Mouse (Mus musculus) layer of hippocampus, adult 18-20 months (tissue): ENCODE results near the gene Idh2. TPM values are rescaled to one million over a fixed set of nuclear protein-coding genes. Genes with fewer than 3 reads are reported as not detected.
"Not testable (repeated sequence)": the region's sequence is repeated elsewhere in the genome, so short reads cannot be mapped to it uniquely, and the experiment has no call there.

Experiments used
- DNase-seq, 2 experiments: peaks; one replicate each; pipeline ENCODE4 v3.0.0; 2022; ENCODE audit warnings: low spot score in 2 of 2
- total RNA-seq, 2 experiments: library from RNA; stranded (reverse); gene quantifications; 2 replicates each; pipeline ENCODE4 v1.2.3; 2021

The Idh2 gene
- total RNA-seq, 2 experiments from 2014 or later, result 65.3 to 66.5 TPM

DNA sequence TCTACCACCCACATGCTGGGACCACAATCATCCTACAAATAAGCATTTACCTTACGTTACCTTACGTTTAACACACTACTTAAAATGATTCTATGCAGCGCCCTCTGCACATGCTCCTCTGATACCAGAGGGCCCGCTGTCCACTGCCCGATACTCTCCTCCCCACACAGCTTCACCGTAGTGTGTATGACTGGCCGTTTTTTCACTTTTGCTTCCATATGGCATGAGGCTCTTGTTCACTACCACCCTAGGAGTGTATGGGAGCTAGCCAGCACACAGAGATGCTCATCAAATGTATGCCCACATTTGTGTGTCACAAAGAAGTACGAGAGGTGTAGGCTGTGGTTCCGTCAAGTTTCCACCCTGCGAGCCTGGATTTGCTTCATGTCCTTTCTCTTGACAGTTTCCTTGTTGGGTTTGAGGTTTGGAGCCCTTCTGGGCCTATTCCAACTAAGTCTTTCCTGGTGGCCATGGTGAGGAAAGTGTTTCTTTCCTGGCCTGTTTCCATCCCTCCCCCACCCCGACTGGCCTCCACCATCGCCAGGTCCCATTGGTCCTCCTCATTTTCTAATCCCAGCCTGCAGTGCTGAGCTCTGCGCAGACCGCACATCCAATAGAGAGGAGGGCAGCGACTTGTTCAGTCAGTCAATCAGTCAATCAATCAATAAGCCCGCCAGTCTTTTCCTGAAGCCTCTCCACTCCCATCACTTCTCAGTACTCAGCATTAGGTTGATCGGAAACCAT is 52.9 kb downstream of the Idh2 start:
- DNase-seq, result no peak

DNA sequence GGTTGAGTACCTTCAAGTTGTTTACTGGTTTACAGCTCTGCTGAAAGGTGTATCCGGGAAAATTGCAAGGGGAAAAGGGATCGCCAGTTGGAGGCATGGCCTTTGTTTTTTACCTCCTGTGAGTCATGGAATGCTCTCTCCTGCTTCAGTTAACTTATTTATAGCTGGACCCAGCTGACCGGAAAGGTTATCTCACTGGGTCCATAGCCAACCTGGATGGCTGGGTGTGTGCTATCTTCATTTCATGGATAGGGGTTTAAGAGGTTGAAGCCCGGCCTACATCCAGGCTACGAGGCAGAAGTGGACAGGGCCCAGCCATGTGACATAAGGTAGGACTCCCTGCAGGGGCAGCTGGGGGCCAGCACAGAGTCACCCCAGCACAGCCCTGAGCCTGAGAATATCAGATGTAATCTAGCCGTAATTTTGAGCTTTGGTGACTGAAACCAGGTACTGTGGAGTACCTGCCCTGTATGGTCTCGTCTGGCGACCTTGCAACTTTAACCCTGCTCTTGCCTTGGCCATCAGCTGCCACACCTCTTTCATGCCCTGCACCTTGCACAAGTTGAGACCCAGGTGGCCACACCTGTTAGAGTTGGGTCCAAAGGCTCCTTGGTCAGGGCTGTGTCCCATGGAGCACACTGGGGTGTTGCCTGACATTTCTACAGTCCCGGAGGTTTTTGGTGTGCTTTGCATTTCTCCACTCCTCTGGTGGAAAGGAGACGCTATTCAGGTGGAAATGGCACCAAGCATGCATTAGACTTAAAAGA is 55.0 kb downstream of the Idh2 start:
- no peak for DNase-seq

DNA sequence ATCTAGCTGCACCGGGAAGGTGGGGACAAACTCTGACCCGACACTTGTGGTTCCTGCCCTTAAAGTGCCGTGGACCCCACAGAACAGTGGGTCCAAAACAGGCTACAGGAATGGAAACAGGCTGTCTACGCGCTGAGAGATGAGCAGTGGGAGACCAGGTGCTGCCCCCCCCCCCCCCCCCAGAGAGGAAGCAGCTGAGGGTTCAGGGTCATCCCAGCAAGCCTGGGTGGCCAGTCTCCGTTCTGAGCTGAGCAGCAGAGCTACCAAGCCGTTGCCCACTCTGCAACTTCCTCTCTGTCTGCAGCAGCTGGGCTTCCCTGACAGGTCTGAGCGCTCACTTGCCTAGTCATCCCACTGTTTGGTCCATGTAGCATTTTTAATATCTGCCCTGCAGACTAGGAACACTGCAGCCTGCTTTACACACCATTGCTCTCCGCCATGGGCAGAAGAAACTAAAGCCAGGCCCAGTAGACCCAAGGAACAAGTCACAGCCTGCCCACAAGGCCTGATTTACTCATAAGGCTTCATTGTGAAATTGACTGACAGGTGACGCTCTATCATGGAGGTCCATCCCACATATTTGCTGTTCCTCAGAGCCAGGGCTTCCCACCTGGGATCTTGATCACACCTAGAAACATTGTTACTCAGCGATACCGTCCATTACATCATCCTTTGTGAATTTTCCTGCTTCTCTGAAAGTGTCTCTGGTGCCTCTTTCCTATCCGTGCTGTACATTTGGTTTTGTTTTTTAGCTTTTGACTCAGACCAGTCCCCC is 55.9 kb downstream of the Idh2 start:
- no peak for DNase-seq

DNA sequence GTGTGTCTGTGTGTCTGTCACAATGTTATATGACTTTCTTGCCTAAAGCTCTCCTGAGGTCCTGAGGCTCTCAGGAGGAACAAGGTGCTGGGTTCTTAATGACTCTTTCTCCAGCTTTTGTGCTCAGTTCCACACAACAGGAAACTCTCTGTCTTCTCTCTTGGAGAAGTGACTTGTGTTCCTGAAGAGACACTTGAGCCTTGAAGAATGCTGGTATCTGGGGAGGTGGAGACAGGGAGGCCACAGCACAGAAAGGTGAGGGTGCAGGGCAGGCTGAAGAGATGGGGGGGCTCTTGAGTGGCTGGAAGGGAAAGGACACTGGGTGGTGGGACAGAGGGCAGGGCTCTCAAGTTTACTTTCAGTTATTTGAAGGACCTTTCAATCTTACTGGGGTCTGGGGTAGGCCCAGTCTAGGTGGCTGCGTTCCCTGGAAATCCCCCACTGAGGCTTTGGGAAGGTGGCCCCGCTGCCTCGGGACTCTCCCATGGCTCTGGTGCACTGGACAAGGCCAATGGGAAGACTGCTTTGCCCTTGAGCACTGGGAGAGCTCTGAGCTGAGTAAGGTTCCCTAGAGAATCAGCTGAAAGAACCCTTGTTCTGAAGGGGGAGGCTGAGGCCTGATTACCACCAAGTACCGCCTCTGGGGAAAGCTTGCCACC is 56.7 kb downstream of the Idh2 start:
- DNase-seq, result no peak

DNA sequence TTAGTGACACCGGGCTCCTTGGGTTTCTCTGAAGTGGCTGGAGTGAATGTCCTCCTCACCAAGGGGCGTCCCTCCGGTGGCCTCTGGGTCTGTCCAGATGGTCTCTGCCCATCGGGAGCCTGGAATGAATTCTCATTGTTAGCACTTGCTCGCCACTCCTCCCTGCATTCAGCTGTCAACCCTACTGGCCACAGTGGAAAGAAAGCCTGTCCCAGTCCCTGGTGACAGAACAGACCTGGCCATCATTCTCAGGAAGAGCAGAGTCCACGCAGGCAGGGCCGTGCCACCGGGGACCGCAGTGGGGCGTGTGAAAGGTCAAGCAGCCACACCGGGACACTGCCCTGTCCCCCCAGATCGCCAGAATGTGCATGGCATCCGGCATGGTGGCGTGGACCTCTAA is 57.4 kb downstream of the Idh2 start:
- DNase-seq, result no peak

DNA sequence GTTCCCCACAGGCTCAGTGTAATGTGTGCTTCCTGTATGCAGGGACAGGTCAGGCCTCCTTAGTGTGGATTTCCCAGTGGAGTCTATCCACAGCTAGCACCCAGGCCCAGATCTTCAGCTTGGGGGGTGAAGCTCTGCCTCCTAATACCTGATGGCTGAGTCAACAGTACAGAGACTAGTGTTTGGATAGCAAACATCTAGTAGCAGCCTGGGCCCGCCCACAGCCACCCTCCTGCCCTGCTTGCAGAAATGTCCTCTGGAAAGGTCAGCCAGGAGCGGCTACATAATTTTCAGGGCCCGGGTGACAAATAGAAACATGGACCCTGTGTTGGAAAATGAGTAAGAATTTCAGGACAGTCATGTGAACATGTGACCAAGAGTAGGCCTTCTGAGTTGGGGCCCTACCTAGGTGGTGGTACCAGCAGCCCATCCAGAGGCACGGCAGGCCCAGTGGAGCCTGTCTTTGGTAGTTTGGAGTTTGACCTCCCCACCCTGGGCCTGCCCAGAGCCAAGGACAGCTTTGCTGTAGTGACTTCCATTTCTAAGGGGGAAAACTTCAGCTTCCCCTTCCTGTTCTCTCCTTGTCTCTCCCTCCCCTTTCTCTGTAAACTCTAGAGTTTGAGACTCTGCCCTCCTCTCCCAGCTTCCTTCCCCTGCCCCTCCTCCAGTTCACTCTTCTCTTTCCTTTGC is 58.0 kb downstream of the Idh2 start:
- DNase-seq, result no peak

DNA sequence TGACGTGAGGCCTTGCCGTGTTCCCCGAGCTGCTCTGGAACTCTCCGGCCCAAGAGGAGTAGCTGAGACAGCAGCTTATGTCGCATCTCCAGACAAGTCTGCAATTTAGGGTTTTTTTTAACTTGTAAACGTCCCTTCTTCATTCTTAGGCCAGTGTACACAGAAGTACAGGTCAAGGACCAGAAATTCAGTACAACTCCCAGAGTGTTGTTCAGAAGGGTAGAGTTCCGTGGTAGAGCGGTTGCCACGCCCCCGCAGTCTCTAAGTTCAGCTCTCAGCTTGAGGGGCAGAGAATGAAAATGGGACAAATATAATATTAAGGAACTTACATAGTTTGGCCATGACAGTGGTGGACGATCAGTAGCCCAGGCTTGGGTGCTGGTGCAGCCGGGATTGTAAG is 59.4 kb downstream of the Idh2 start:
- no peak for DNase-seq

DNA sequence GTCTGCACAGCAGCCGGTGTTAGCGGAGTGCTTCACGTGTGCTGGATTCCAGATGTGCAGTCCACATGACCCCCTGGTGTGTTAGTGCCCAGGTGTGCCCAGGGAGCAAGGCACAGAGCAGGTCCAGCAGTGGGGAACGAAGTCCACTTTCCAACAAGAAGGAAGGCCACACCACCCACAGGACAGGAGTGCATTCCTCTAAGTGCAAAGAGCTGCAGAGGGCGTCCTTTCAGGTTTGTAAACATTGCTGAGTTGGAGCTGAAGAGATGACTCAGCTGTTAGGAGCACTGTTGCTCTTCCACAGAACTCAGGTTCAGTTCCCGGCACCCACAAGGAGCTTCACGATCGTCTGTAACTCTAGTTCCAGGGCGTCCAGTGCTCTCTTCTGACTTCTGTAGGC is 62.0 kb downstream of the Idh2 start:
- no peak for DNase-seq

DNA sequence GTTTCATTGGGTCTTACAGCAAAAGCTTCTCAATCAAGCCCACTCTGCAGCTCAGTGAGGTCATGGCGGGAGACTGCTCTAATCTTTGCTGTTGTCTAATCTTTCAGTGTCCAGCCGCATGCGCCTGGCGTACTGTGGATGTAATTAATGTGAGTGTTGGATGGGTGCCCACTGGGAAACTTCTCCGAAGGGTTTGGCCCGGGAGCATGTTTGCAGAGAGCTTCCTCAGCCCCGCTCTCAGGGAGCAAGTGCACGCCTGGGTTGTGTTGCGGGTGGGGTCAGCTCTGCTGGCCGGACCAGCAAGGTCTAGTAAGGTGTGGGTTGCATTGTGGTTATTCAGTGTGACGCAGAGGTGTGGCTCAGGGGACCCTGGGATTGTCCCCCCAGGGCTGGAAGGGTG is 62.9 kb downstream of the Idh2 start:
- no peak for DNase-seq

DNA sequence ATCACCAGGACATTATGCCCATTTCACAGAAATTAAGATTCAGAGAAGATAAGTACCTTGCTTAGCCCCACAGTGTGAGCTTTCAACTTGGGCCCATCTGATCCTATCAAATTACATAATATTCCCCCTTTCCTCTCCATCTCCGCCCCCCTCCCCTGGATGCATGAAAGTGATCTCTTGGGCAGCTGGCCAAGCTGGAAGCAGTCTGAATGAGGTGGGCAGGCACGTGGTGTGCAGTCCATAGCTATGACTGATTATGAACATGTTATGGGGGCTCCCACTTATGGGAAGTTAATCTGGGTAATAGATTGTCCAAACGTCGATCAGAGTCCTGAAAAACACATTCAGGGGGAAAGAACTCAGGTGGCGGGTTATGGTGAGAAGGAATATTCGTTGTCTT is 63.4 kb downstream of the Idh2 start:
- DNase-seq, result no peak

DNA sequence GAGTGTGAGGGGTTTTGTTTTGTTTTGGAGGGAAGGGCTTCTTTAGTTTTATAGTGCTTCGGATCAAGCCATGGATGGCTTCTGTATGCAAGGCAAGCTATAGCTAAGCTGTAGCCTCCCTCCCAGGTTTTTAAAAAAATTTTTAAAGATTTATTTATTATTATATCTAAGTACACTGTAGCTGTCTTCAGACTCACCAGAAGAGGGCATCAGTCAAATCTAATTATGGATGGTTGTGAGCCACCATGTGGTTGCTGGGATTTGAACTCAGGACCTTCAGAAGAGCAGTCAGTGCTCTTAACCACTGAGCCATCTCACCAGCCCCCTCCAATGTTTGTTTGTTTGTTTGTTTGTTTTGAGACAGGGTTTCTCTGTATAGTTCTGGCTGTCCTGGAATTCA is 64.8 kb downstream of the Idh2 start:
- DNase-seq, result not testable (repeated sequence)

DNA sequence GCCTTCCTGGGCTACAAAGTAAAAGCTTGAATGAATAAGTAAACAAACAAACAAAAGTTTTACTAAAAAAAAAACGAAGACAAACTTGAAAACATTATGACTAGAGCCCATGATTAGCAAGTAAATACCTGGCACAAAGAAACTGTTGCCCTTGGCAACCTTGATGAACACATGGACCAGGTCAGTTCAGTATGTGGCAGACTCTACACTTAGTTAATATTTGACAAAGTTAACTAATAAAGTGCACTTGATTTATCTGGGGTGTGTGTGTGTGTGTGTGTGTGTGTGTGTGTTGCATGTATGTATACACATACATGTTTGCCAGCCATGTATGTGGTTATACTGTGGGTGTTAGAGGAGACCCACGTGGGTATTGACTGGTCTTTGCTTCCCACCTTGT is 65.4 kb downstream of the Idh2 start:
- DNase-seq, result no peak

DNA sequence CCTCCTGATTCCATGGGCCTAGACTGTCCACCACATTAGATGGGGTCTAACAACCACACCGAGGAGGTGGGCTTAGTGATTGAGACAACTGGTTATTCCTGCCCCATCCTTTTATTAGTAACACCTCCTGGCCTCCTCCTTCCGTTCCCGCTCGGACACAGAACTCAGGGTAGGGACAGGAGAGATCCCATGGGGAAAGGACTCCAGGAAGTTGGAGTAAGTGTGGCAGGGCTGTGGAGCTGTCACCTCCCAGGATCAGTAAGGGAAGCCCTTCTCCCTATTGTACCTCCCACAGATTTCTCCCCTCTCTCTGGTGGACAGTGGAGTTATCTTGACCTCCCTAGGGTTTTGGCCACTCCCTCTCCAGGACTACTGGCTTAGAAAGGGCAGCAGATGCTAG is 68.2 kb downstream of the Idh2 start:
- DNase-seq, result no peak

Other genes with a start within 250 kb of the Idh2 start
- 10 to 100 TPM; 46.1 to 47.9 TPM for gene Ap3s2, start 194.7 kb downstream of the Idh2 start, total RNA-seq
- 10 to 100 TPM; 14.3 to 14.5 TPM for gene Arpin, start 180.0 kb downstream of the Idh2 start, total RNA-seq
- 10 to 100 TPM; 25.6 to 26.0 TPM for gene Zfp710, start 90.6 kb downstream of the Idh2 start, total RNA-seq
- 10 to 100 TPM; 22.0 to 23.6 TPM for gene Sema4b, start 71.4 kb upstream of the Idh2 start, total RNA-seq
- gene Cib1, start 117.4 kb upstream of the Idh2 start, total RNA-seq, result 10 to 100 TPM; 22.3 to 25.3 TPM
- gene Gdpgp1, start 117.5 kb upstream of the Idh2 start, total RNA-seq, result 1 to 10 TPM; 6.0 to 6.1 TPM
- gene Ttll13, start 131.0 kb upstream of the Idh2 start, total RNA-seq, result 1 to 10 TPM; 1.9 to 2.8 TPM
- gene Ngrn, start 145.8 kb upstream of the Idh2 start, total RNA-seq, result 10 to 100 TPM; 44.3 to 44.6 TPM
- 10 to 100 TPM; 18.3 to 19.7 TPM for gene Vps33b, start 154.3 kb upstream of the Idh2 start, total RNA-seq
- under 1 TPM; 0.45 to 0.48 TPM for gene Prc1, start 179.1 kb upstream of the Idh2 start, total RNA-seq
- 10 to 100 TPM; 10.1 to 11.2 TPM for gene Rccd1, start 209.1 kb upstream of the Idh2 start, total RNA-seq
- 10 to 100 TPM; 39.3 to 41.6 TPM for gene Unc45a, start 225.6 kb upstream of the Idh2 start, total RNA-seq
- gene Hddc3, start 227.7 kb upstream of the Idh2 start, total RNA-seq, result 10 to 100 TPM; 50.8 to 51.0 TPM